Mouse (Mus musculus) MEL (cell line): ENCODE results near the gene A030005K14Rik.
A peak's percentile ranks its signal among the peaks of the same experiment; 100 is the strongest.

Source experiments
- CTCF ChIP-seq, 3 experiments: IDR thresholded peaks in 2 of 3; conservative IDR thresholded peaks in 1 of 3; 2 replicates each; pipeline ENCODE4 v1.5.1; 2011 to 2012; ENCODE audit warnings: low read length in 3 of 3, low read depth in 2 of 3, mild to moderate bottlenecking in 2 of 3, improper control_type of control experiment in 1 of 3, inconsistent platforms in 1 of 3, mixed read lengths in 1 of 3, moderate library complexity in 1 of 3; ENCODE audit not compliant: control insufficient read depth in 1 of 3, insufficient read depth in 1 of 3, poor library complexity in 1 of 3, severe bottlenecking in 1 of 3
- ELF1 ChIP-seq: IDR thresholded peaks from 2 replicates; pipeline ENCODE4 v1.6.1; 2014; ENCODE audit warnings: low read depth, mild to moderate bottlenecking, inconsistent platforms, low read length, improper control_type of control experiment, moderate library complexity
- EP300 ChIP-seq, 2 experiments: IDR thresholded peaks; 2 replicates each; pipeline ENCODE4 v1.6.1; 2011; ENCODE audit warnings: improper control_type of control experiment in 2 of 2, low read length in 2 of 2, low read depth in 1 of 2, mild to moderate bottlenecking in 1 of 2
- GATA1 ChIP-seq: IDR thresholded peaks from 2 replicates; pipeline ENCODE4 v1.6.1; 2011; ENCODE audit warnings: low read depth, low read length, improper control_type of control experiment
- HCFC1 ChIP-seq: IDR thresholded peaks from 2 replicates; pipeline ENCODE4 v1.6.1; 2012; ENCODE audit warnings: low read depth, mild to moderate bottlenecking, inconsistent platforms, low read length, improper control_type of control experiment, moderate library complexity
- MAX ChIP-seq: IDR thresholded peaks from 2 replicates; pipeline ENCODE4 v1.6.1; 2011; ENCODE audit warnings: low read length, improper control_type of control experiment
- NRF1 ChIP-seq: IDR thresholded peaks from 2 replicates; pipeline ENCODE4 v1.6.1; 2014; ENCODE audit warnings: low read depth, mild to moderate bottlenecking, inconsistent platforms, low read length, improper control_type of control experiment, moderate library complexity; ENCODE audit not compliant: poor library complexity, insufficient read depth, severe bottlenecking
- POLR2A ChIP-seq, 2 experiments: IDR thresholded peaks; 2 replicates each; pipeline ENCODE4 v1.6.1; 2011 to 2012; ENCODE audit warnings: low read length in 2 of 2, mild to moderate bottlenecking in 2 of 2, control low read depth in 1 of 2, improper control_type of control experiment in 1 of 2, low read depth in 1 of 2, moderate library complexity in 1 of 2; ENCODE audit not compliant: control insufficient read depth in 1 of 2, insufficient read depth in 1 of 2, poor library complexity in 1 of 2
- RAD21 ChIP-seq: IDR thresholded peaks from 2 replicates; pipeline ENCODE4 v1.6.1; 2011; ENCODE audit warnings: mild to moderate bottlenecking, low read depth, low read length, improper control_type of control experiment
- RCOR1 ChIP-seq: IDR thresholded peaks from 2 replicates; pipeline ENCODE4 v1.6.1; 2012; ENCODE audit warnings: low read depth, mild to moderate bottlenecking, inconsistent platforms, low read length, improper control_type of control experiment
- USF1 ChIP-seq: IDR thresholded peaks from 2 replicates; pipeline ENCODE4 v1.6.1; 2014; ENCODE audit warnings: low read depth, mild to moderate bottlenecking, inconsistent platforms, low read length, improper control_type of control experiment, moderate library complexity

GRCm38 (mm10) chr1:83064851-83065250, 5.7 kb upstream of the A030005K14Rik start:
- TF ChIP-seq RCOR1 (no peak), CTCF (IDR thresholded peaks at IDR 0.05 in 2 of 3, conservative IDR thresholded peaks at IDR 0.05 in 1 of 3; ENCODE audit: control insufficient read depth in 1 of 3, insufficient read depth in 1 of 3, low read depth in 2 of 3, low read length in 3 of 3, poor library complexity in 1 of 3, severe bottlenecking in 1 of 3) (peak in 2 of 3 experiments; percentile 42 to 60; a peak in 4 of 6 replicates), GATA1 (no peak), POLR2A (IDR thresholded peaks at IDR 0.05; ENCODE audit: control insufficient read depth in 1 of 2, insufficient read depth in 1 of 2, low read depth in 1 of 2, low read length in 2 of 2, poor library complexity in 1 of 2) (no peak), RAD21 (peak; percentile 54), HCFC1 (no peak), EP300 (IDR thresholded peaks at IDR 0.05; ENCODE audit: low read depth in 1 of 2, low read length in 2 of 2) (no peak), MAX (no peak), ELF1 (no peak), NRF1 (no peak), USF1 (no peak)
